In genomic region chr8:119914161-119914560, GRCm38 (mm10) we compare ENCODE assay signal across 12 mouse cellular contexts. TPM values are rescaled to one million over a fixed set of nuclear protein-coding genes. Genes with fewer than 3 reads are reported as not detected.
DNase-seq lines count a peak whose midpoint lies in the region; ATAC-seq and TF ChIP-seq lines count a peak whose summit lies in the region.
"Had no signal": no experiment of that assay in that cellular context is flagged by ENCODE, and none has a peak within 500 bp of the region (broad histone marks: within the 10 kb centered on the region; RNA-seq: fewer than 3 reads in every experiment).

No protein-coding gene starts in this region.

- H3K4me3 ChIP-seq in embryonic facial prominence, embryonic 13.5 days, result no peak overlapping the region
- H3K4me3 ChIP-seq in embryonic facial prominence, embryonic 10.5 days, result no peak overlapping the region
- no peak overlapping the region for H3K4me3 ChIP-seq in lung, embryonic 16.5 days (ENCODE audit: low read length)
- no peak overlapping the region for H3K4me3 ChIP-seq in liver, postnatal 0 days (ENCODE audit: low read depth, low read length)
- H3K4me3 ChIP-seq: gastrocnemius, adult 2 months; left cerebral cortex, adult 2 months; megakaryocyte, embryonic 14.5 days had no signal

- H3K9ac ChIP-seq in embryonic facial prominence, embryonic 13.5 days, result 0 out of 2 replicates have a peak overlapping the region, but pooled peaks have one; percentile 2
- H3K9ac ChIP-seq in lung, embryonic 16.5 days (ENCODE audit: low read length), result peak overlapping the region; percentile 25
- no peak overlapping the region; the same call in 1 of the 2 replicates for H3K9ac ChIP-seq in liver, postnatal 0 days (replicated peaks)

- no peak for TF ChIP-seq EP300 in liver, postnatal 0 days (IDR thresholded peaks at IDR 0.05; ENCODE audit: low read depth)

- no peaks in the 10 kb centered on the region for H3K9me3 ChIP-seq in embryonic facial prominence, embryonic 13.5 days
- H3K9me3 ChIP-seq in embryonic facial prominence, embryonic 10.5 days, result no peaks in the 10 kb centered on the region
- no peaks in the 10 kb centered on the region for H3K9me3 ChIP-seq in lung, embryonic 16.5 days (ENCODE audit: control insufficient read depth, low read length)
- no peaks in the 10 kb centered on the region for H3K9me3 ChIP-seq in liver, postnatal 0 days (ENCODE audit: low read length)
- H3K9me3 ChIP-seq: megakaryocyte, embryonic 14.5 days had no signal

- H3K4me2 ChIP-seq in embryonic facial prominence, embryonic 13.5 days, result 0 out of 2 replicates have a peak overlapping the region, but pooled peaks have one; percentile 93
- peak overlapping the region; percentile 21; the same call in 1 of the 2 replicates for H3K4me2 ChIP-seq in lung, embryonic 16.5 days (ENCODE audit: low read depth, low read length)
- H3K4me2 ChIP-seq in liver, postnatal 0 days (ENCODE audit: low read depth, low read length), result peak overlapping the region; percentile 89

- peaks cover 4% of the 10 kb centered on the region; the same call in 1 of the 2 replicates for H3K36me3 ChIP-seq in embryonic facial prominence, embryonic 13.5 days
- peaks cover 29% of the 10 kb centered on the region for H3K36me3 ChIP-seq in embryonic facial prominence, embryonic 10.5 days (replicated peaks)
- no peaks in the 10 kb centered on the region for H3K36me3 ChIP-seq in lung, embryonic 16.5 days (ENCODE audit: control insufficient read depth, insufficient read depth, low read length)
- H3K36me3 ChIP-seq in liver, postnatal 0 days (replicated peaks; ENCODE audit: insufficient read depth, low read length), result no peaks in the 10 kb centered on the region; the same call in 1 of the 2 replicates

- no peak for ATAC-seq in embryonic facial prominence, embryonic 13.5 days (ENCODE audit: insufficient number of reproducible peaks, insufficient read depth, low FRiP score, low TSS enrichment, low read depth)
- no peak for ATAC-seq in lung, embryonic 16.5 days (ENCODE audit: low read depth)
- no peak for ATAC-seq in liver, postnatal 0 days
- ATAC-seq in monocyte, adult 5-6 weeks (replicated peaks; ENCODE audit: insufficient number of reproducible peaks, low FRiP score, low TSS enrichment, poor library complexity, severe bottlenecking), result no peak

- no peak for TF ChIP-seq CTCF in liver, postnatal 0 days (IDR thresholded peaks at IDR 0.05; ENCODE audit: low read depth)

- DNase-seq in embryonic facial prominence, embryonic 10.5 days (ENCODE audit: low spot score), result no peak
- no peak for DNase-seq in lung, postnatal 14 days
- DNase-seq in induced T-regulatory cell, adult 2 months (ENCODE audit: low read depth), result peak; percentile 49
- no peak for DNase-seq in liver, postnatal 0 days
- no peak for DNase-seq in right cerebral cortex, adult 18-20 months
- DNase-seq: gastrocnemius, adult 2 months had no signal

- peaks cover 5% of the 10 kb centered on the region; the same call in 1 of the 2 replicates for H3K27me3 ChIP-seq in embryonic facial prominence, embryonic 13.5 days
- H3K27me3 ChIP-seq in embryonic facial prominence, embryonic 10.5 days (replicated peaks; ENCODE audit: low read depth, poor library complexity, severe bottlenecking), result peaks cover 5% of the 10 kb centered on the region; the same call in 1 of the 2 replicates
- no peaks in the 10 kb centered on the region; the same call in 1 of the 2 replicates for H3K27me3 ChIP-seq in lung, embryonic 16.5 days (ENCODE audit: control insufficient read depth, insufficient read depth, low read depth, low read length)
- no peaks in the 10 kb centered on the region for H3K27me3 ChIP-seq in liver, postnatal 0 days (ENCODE audit: insufficient read depth, low read length)

- H3K4me1 ChIP-seq in embryonic facial prominence, embryonic 13.5 days, result peaks cover 59% of the 10 kb centered on the region
- peaks cover 61% of the 10 kb centered on the region for H3K4me1 ChIP-seq in embryonic facial prominence, embryonic 10.5 days
- H3K4me1 ChIP-seq in lung, embryonic 16.5 days (replicated peaks; ENCODE audit: control insufficient read depth, insufficient read depth, low read length), result peaks cover 57% of the 10 kb centered on the region
- peaks cover 69% of the 10 kb centered on the region for H3K4me1 ChIP-seq in liver, postnatal 0 days (ENCODE audit: insufficient read depth)

- no peak overlapping the region for H3K27ac ChIP-seq in embryonic facial prominence, embryonic 13.5 days
- H3K27ac ChIP-seq in embryonic facial prominence, embryonic 10.5 days (replicated peaks), result no peak overlapping the region
- H3K27ac ChIP-seq in lung, embryonic 16.5 days (ENCODE audit: low read length), result peak overlapping the region; percentile 73; the same call in 1 of the 2 replicates
- H3K27ac ChIP-seq in liver, postnatal 0 days (ENCODE audit: low read depth), result peak overlapping the region; percentile 85
- H3K27ac ChIP-seq: gastrocnemius, adult 2 months; left cerebral cortex, adult 2 months had no signal

- WGBS in embryonic facial prominence, embryonic 13.5 days, result 39% methylated on average over 2 of the region's 2 CpGs
- WGBS in embryonic facial prominence, embryonic 10.5 days, result 64% methylated on average over 2 of the region's 2 CpGs
- 27% methylated on average over 2 of the region's 2 CpGs for WGBS in lung, embryonic 16.5 days
- WGBS in liver, postnatal 0 days (ENCODE audit: insufficient replicate concordance), result 16% methylated on average over 2 of the region's 2 CpGs

RNA-seq across cellular contexts. Expression of gene Gm20388, which starts 3.5 kb away (rescaled TPM):
- 7.1 TPM in 1 of 2 replicates, not detected in the other for polyA plus RNA-seq in embryonic facial prominence, embryonic 13.5 days (2015; fragmentation: Nextera tagmentation; extraction: Ambion mirVana)
- polyA plus RNA-seq in embryonic facial prominence, embryonic 10.5 days (2016; fragmentation: Nextera tagmentation; extraction: Ambion mirVana), result 1.1 and 3.6 TPM in 2 replicates
- polyA plus RNA-seq in lung, embryonic 16.5 days (2015; fragmentation: Nextera tagmentation; extraction: Ambion mirVana), result 10.3 TPM in 1 of 2 replicates, not detected in the other
- not detected in 2 replicates for polyA plus RNA-seq in liver, postnatal 0 days (2015; fragmentation: Nextera tagmentation; extraction: Ambion mirVana)
- total RNA-seq in monocyte, adult 5-6 weeks (2017), result 10.0 to 63.8 TPM (median 16.1 TPM) in 3 replicates
- polyA plus RNA-seq: heart, postnatal 0 days had no signal

RNA-seq across cellular contexts. Expression of gene Usp10, which starts 4.0 kb away (rescaled TPM):
- 127 and 144 TPM in 2 replicates for polyA plus RNA-seq in embryonic facial prominence, embryonic 13.5 days (2015; fragmentation: Nextera tagmentation; extraction: Ambion mirVana)
- 234 and 241 TPM in 2 replicates for polyA plus RNA-seq in embryonic facial prominence, embryonic 10.5 days (2016; fragmentation: Nextera tagmentation; extraction: Ambion mirVana)
- polyA plus RNA-seq in lung, embryonic 16.5 days (2015; fragmentation: Nextera tagmentation; extraction: Ambion mirVana), result 120 and 122 TPM in 2 replicates
- polyA plus RNA-seq in liver, postnatal 0 days (2015; fragmentation: Nextera tagmentation; extraction: Ambion mirVana), result 44.1 and 46.5 TPM in 2 replicates
- total RNA-seq in monocyte, adult 5-6 weeks (2017), result 27.0 to 27.9 TPM (median 27.1 TPM) in 3 replicates

RNA-seq across cellular contexts. Expression of gene Klhl36, which starts 52.1 kb away (rescaled TPM):
- polyA plus RNA-seq in embryonic facial prominence, embryonic 13.5 days (2015; fragmentation: Nextera tagmentation; extraction: Ambion mirVana), result 8.4 and 11.6 TPM in 2 replicates
- polyA plus RNA-seq in embryonic facial prominence, embryonic 10.5 days (2016; fragmentation: Nextera tagmentation; extraction: Ambion mirVana), result 10.4 and 11.3 TPM in 2 replicates
- polyA plus RNA-seq in lung, embryonic 16.5 days (2015; fragmentation: Nextera tagmentation; extraction: Ambion mirVana), result 14.5 and 15.0 TPM in 2 replicates
- polyA plus RNA-seq in liver, postnatal 0 days (2015; fragmentation: Nextera tagmentation; extraction: Ambion mirVana), result 4.3 and 4.9 TPM in 2 replicates
- total RNA-seq in monocyte, adult 5-6 weeks (2017), result 8.5 to 16.5 TPM (median 14.2 TPM) in 3 replicates

Comparison
In these comparisons a context has a peak if more than half of its experiments do, and no peak if none do; other contexts are left out.
1. H3K27ac ChIP-seq: peak in lung, embryonic 16.5 days (single experiment) and liver, postnatal 0 days (single experiment); none in embryonic facial prominence, embryonic 13.5 days (single experiment) and embryonic facial prominence, embryonic 10.5 days (single experiment).
2. H3K4me2 ChIP-seq: peak in every context shown above with its lines; median percentile 93 in embryonic facial prominence, embryonic 13.5 days; 89 in liver, postnatal 0 days; 21 in lung, embryonic 16.5 days.